Mouse (Mus musculus) liver, adult 2 months (tissue): ENCODE measurements at regions not wholly inside any gene's neighbourhood (a gene's known extent, or its start where the extent isn't known, plus 50 kb on each side); places are given as distances from the start of the nearest gene placed in this dataset.

ENCODE experiments used
- DNase-seq: peaks from one replicate; pipeline ENCODE4 v3.0.0-alpha.2; 2011; ENCODE audit warnings: low read depth, low spot score; ENCODE audit errors: extremely low read depth
- H3K27ac ChIP-seq: fragments of 200-500 bp; replicated peaks from 2 replicates; pipeline ENCODE4 v1.5.1; 2012; ENCODE audit warnings: low read depth, mild to moderate bottlenecking, control low read depth, inconsistent platforms, low read length; ENCODE audit not compliant: insufficient read depth
- H3K27me3 ChIP-seq: fragments of 200-500 bp; 2 replicates; pipeline ENCODE4 v1.6.1; 2012; ENCODE audit warnings: mild to moderate bottlenecking, moderate library complexity, low read length, inconsistent platforms; ENCODE audit not compliant: control insufficient read depth, insufficient read depth
- H3K36me3 ChIP-seq: fragments of 200-500 bp; 2 replicates; pipeline ENCODE4 v1.6.1; 2012; ENCODE audit warnings: low read length, inconsistent platforms; ENCODE audit not compliant: control insufficient read depth, insufficient read depth
- H3K4me1 ChIP-seq: fragments of 200-500 bp; 2 replicates; pipeline ENCODE4 v1.6.1; 2011; ENCODE audit warnings: low read length; ENCODE audit not compliant: control insufficient read depth, insufficient read depth
- H3K4me3 ChIP-seq: fragments of 200-500 bp; 2 replicates; pipeline ENCODE4 v1.5.1; 2011; ENCODE audit warnings: low read depth, mild to moderate bottlenecking, control low read depth, low read length, moderate library complexity; ENCODE audit not compliant: insufficient read depth
- H3K79me2 ChIP-seq: fragments of 200-500 bp; 2 replicates; pipeline ENCODE4 v1.6.1; 2012; ENCODE audit warnings: inconsistent platforms, mild to moderate bottlenecking, low read length, moderate library complexity; ENCODE audit not compliant: control insufficient read depth, insufficient read depth
- H3K9ac ChIP-seq: fragments of 200-500 bp; 2 replicates; pipeline ENCODE4 v1.6.1; 2012; ENCODE audit warnings: low read depth, mild to moderate bottlenecking, control low read depth, inconsistent platforms, low read length
- CTCF ChIP-seq: fragments of 200-500 bp; IDR thresholded peaks from 2 replicates; pipeline ENCODE4 v1.5.1; 2011; ENCODE audit warnings: low read depth, low read length, control low read depth
- POLR2A ChIP-seq: fragments of 200-500 bp; IDR thresholded peaks from 2 replicates; pipeline ENCODE4 v1.6.1; 2011; ENCODE audit warnings: low read length, control low read depth; ENCODE audit not compliant: insufficient read depth; ENCODE audit errors: extremely low read depth
- WGBS: fragments of 180-500 bp; shearing (Covaris S2); methylation state at CpG from one replicate; pipeline ENCODE4 v1.1.7; 2018; 5-methylcytosine and 5-hydroxymethylcytosine counted together

GRCm38 (mm10) chr3:99815115-99815514, 70.1 kb upstream of the Spag17 start:
- no peaks in the 10 kb centered on the region for H3K36me3 ChIP-seq
- H3K9ac ChIP-seq = no peak overlapping the region
- TF ChIP-seq POLR2A (no peak), CTCF (no peak)
- no peak overlapping the region for H3K4me3 ChIP-seq
- no peaks in the 10 kb centered on the region for H3K4me1 ChIP-seq
- no peaks in the 10 kb centered on the region for H3K79me2 ChIP-seq
- DNase-seq = no peak
- H3K27me3 ChIP-seq = no peaks in the 10 kb centered on the region
- 42% methylated on average over 3 of the region's 3 CpGs for WGBS
- no peak overlapping the region for H3K27ac ChIP-seq

- no peak for DNase-seq
Observed at GRCm38 (mm10) chr3:99817965-99818364, 67.2 kb upstream of the Spag17 start.

GRCm38 (mm10) chr3:99822735-99823134, 62.5 kb upstream of the Spag17 start:
- H3K9ac ChIP-seq = no peak overlapping the region
- 86% methylated on average over 5 of the region's 5 CpGs for WGBS
- no peaks in the 10 kb centered on the region for H3K27me3 ChIP-seq
- no peak overlapping the region for H3K4me3 ChIP-seq
- TF ChIP-seq CTCF (no peak), POLR2A (no peak)
- no peak overlapping the region for H3K27ac ChIP-seq
- no peaks in the 10 kb centered on the region for H3K36me3 ChIP-seq
- no peak for DNase-seq
- H3K79me2 ChIP-seq = no peaks in the 10 kb centered on the region
- H3K4me1 ChIP-seq = no peaks in the 10 kb centered on the region

More at GRCm38 (mm10) chr3:99817965-99818364, 67.2 kb upstream of the Spag17 start:
- TF ChIP-seq POLR2A = no peak
- no peak for TF ChIP-seq CTCF
- WGBS = 67% methylated on average over 8 of the region's 8 CpGs
- H3K27ac ChIP-seq = no peak overlapping the region
- no peaks in the 10 kb centered on the region for H3K79me2 ChIP-seq
- H3K36me3 ChIP-seq = no peaks in the 10 kb centered on the region
- H3K4me1 ChIP-seq = no peaks in the 10 kb centered on the region
- no peak overlapping the region for H3K4me3 ChIP-seq
- H3K9ac ChIP-seq = no peak overlapping the region
- no peaks in the 10 kb centered on the region for H3K27me3 ChIP-seq

- Histone ChIP-seq H3K4me1 (no peaks in the 10 kb centered on the region), H3K27me3 (no peaks in the 10 kb centered on the region), H3K36me3 (no peaks in the 10 kb centered on the region), H3K9ac (no peak overlapping the region), H3K27ac (no peak overlapping the region), H3K4me3 (no peak overlapping the region), H3K79me2 (no peaks in the 10 kb centered on the region)
- WGBS = 77% methylated on average over 3 of the region's 3 CpGs
- DNase-seq = no peak
- TF ChIP-seq POLR2A = no peak
- TF ChIP-seq CTCF = no peak
Observed at GRCm38 (mm10) chr3:99823256-99823655, 62.0 kb upstream of the Spag17 start.
